Mouse (Mus musculus) forebrain, embryonic 10.5 days (tissue): ENCODE data around the gene Csf2rb2. TPM values are rescaled to one million over a fixed set of nuclear protein-coding genes. Genes with fewer than 3 reads are reported as not detected.
"Not testable (repeated sequence)": the region's sequence is repeated elsewhere in the genome, so short reads cannot be mapped to it uniquely, and the experiment has no call there.

Experiments
- DNase-seq: peaks from one replicate; pipeline ENCODE4 v3.0.0-alpha.2; 2017; ENCODE audit warnings: low spot score; ENCODE audit errors: extremely low spot score
- H3K27ac ChIP-seq: fragments of 300-500 bp; sonication (generic); 2 replicates; pipeline ENCODE4 v1.5.1; 2016; ENCODE audit warnings: mild to moderate bottlenecking
- H3K27me3 ChIP-seq: fragments of 300-500 bp; sonication (generic); 2 replicates; pipeline ENCODE4 v1.6.1; 2016; ENCODE audit warnings: mild to moderate bottlenecking; ENCODE audit not compliant: poor library complexity, severe bottlenecking
- H3K36me3 ChIP-seq: fragments of 300-500 bp; sonication (generic); replicated peaks from 2 replicates; pipeline ENCODE4 v1.6.1; 2016; ENCODE audit warnings: mild to moderate bottlenecking, moderate library complexity
- H3K4me1 ChIP-seq: fragments of 300-500 bp; sonication (generic); 2 replicates; pipeline ENCODE4 v1.6.1; 2016
- H3K4me3 ChIP-seq: fragments of 300-500 bp; sonication (generic); 2 replicates; pipeline ENCODE4 v1.5.1; 2016; ENCODE audit warnings: mild to moderate bottlenecking, moderate library complexity
- H3K9me3 ChIP-seq: fragments of 300-500 bp; sonication (generic); 2 replicates; pipeline ENCODE4 v1.6.1; 2016; ENCODE audit warnings: mild to moderate bottlenecking, moderate library complexity
- WGBS: fragments of 180-500 bp; shearing (Covaris S2); methylation state at CpG from one replicate; pipeline ENCODE4 v1.1.7; 2016; 5-methylcytosine and 5-hydroxymethylcytosine counted together
- polyA plus RNA-seq: library from polyadenylated mRNA; unstranded; fragments of >200 nt; fragmentation: Nextera tagmentation; extraction: Ambion mirVana; gene quantifications from 2 replicates; pipeline ENCODE4 v1.2.1, GENCODE M21; 2016

Gene Csf2rb2
- polyA plus RNA-seq, 1 experiment from 2014 or later = 0.43 TPM

DNA sequence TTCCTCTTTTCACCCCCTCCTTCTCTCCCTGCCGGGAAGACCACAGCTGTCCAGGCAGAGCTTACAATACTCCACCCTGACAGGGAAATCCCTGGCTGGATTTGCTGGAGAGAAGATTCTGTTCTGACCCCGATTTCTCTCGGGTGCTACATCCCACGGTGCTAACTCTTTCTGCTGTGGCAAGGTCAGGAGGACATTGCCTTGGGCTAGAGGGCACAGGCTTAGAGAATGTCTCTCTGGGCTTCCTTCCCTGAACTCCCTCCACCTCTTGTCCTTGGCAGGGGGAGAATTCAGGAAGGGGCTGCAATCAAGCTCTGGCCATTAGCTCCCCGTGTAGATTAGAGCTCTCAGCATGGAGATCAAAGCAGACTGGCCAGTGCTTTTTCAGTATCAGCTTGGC is 4.3 kb upstream of the Csf2rb2 start:
- no peak for DNase-seq
- 40% methylated on average over 5 of the region's 5 CpGs for WGBS
- no peak overlapping the region for H3K4me3 ChIP-seq
- no peaks in the 10 kb centered on the region for H3K9me3 ChIP-seq
- H3K36me3 ChIP-seq = no peaks in the 10 kb centered on the region
- no peaks in the 10 kb centered on the region for H3K27me3 ChIP-seq
- H3K4me1 ChIP-seq = 0 out of 2 replicates have a peak, but pooled peaks cover 3% of the 10 kb centered on the region
- H3K27ac ChIP-seq = peak overlapping the region; percentile 40; the same call in 1 of the 2 replicates

GRCm38 (mm10) chr15:78303665-78304233 is 1.8 kb downstream of the Csf2rb2 start:
- no peaks in the 10 kb centered on the region for H3K36me3 ChIP-seq
- 89% methylated on average over 6 of the region's 6 CpGs for WGBS
- no peaks in the 10 kb centered on the region for H3K9me3 ChIP-seq
- no peaks in the 10 kb centered on the region for H3K27me3 ChIP-seq
- H3K4me3 ChIP-seq = no peak overlapping the region
- no peak for DNase-seq
- no peaks in the 10 kb centered on the region for H3K4me1 ChIP-seq
- H3K27ac ChIP-seq = no peak overlapping the region

GRCm38 (mm10) chr15:78302718-78303117 is 2.8 kb downstream of the Csf2rb2 start:
- WGBS = 95% methylated on average over 4 of the region's 4 CpGs
- H3K27me3 ChIP-seq = no peaks in the 10 kb centered on the region
- no peak for DNase-seq
- H3K9me3 ChIP-seq = no peaks in the 10 kb centered on the region
- H3K4me1 ChIP-seq = no peaks in the 10 kb centered on the region
- no peak overlapping the region for H3K27ac ChIP-seq
- no peak overlapping the region for H3K4me3 ChIP-seq
- H3K36me3 ChIP-seq = no peaks in the 10 kb centered on the region

- Histone ChIP-seq H3K27ac (no peak overlapping the region), H3K4me1 (no peaks in the 10 kb centered on the region), H3K27me3 (no peaks in the 10 kb centered on the region), H3K36me3 (no peaks in the 10 kb centered on the region), H3K9me3 (no peaks in the 10 kb centered on the region), H3K4me3 (no peak overlapping the region)
- DNase-seq = no peak
Observed at GRCm38 (mm10) chr15:78300773-78301172, 4.7 kb downstream of the Csf2rb2 start.

DNA sequence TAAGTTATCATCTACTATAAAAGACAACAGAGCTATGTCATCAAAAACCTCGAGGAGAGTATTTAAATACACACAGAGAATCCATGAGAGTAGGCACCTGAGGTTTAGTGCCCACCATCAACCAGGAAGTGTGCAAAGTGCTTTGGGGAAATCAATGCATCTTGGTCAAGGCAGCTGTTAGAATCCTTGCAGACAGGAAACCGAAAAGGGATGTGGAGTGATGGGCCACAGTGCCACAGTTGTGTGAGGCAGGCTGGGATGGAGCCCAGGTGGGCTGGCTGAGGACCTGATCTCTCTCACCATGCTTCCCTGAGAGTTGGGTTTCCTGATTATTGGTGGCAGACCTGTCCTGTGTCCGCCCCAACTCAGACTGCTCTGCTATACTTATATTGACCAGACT is 5.9 kb downstream of the Csf2rb2 start:
- 79% methylated on average over 3 of the region's 3 CpGs for WGBS
- DNase-seq = no peak
- H3K27ac ChIP-seq = no peak overlapping the region
- H3K27me3 ChIP-seq = no peaks in the 10 kb centered on the region
- no peaks in the 10 kb centered on the region for H3K4me1 ChIP-seq
- no peaks in the 10 kb centered on the region for H3K9me3 ChIP-seq
- no peak overlapping the region for H3K4me3 ChIP-seq
- no peaks in the 10 kb centered on the region for H3K36me3 ChIP-seq

GRCm38 (mm10) chr15:78298558-78298957 is 7.0 kb downstream of the Csf2rb2 start:
- Histone ChIP-seq H3K4me1 (peaks cover 3% of the 10 kb centered on the region), H3K4me3 (no peak overlapping the region), H3K27ac (no peak overlapping the region), H3K27me3 (no peaks in the 10 kb centered on the region), H3K9me3 (no peaks in the 10 kb centered on the region), H3K36me3 (no peaks in the 10 kb centered on the region)
- WGBS = 96% methylated on average over 1 of the region's 1 CpGs
- DNase-seq = no peak

DNA sequence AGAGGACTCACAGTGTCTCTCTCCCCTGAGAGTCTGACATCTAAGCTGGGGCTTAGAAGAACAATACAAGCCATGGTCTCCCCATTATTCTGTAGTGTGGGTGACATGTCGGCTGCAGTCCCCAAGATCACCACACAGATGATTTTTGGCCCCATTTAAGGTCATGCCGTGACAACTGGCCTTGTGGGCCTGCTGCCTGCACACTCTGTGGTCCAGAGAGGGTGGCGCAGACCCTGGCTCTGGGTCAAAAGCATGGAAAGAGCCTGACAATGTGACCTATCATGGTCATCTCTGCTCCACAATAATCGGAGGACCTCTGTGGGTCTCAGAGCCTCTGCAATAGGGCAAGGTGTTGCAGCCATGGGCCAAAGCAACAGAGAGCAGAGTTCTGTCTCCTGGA is 11.8 kb downstream of the Csf2rb2 start:
- no peaks in the 10 kb centered on the region for H3K9me3 ChIP-seq
- no peak overlapping the region for H3K4me3 ChIP-seq
- DNase-seq = no peak
- no peak overlapping the region for H3K27ac ChIP-seq
- WGBS = 84% methylated on average over 4 of the region's 4 CpGs
- no peaks in the 10 kb centered on the region for H3K36me3 ChIP-seq
- H3K27me3 ChIP-seq = no peaks in the 10 kb centered on the region
- peaks cover 14% of the 10 kb centered on the region for H3K4me1 ChIP-seq

- 0 out of 2 replicates have a peak overlapping the region, but pooled peaks have one; percentile 51 for H3K27ac ChIP-seq
- DNase-seq = not testable (repeated sequence)
Observed at GRCm38 (mm10) chr15:78293228-78293627, 12.3 kb downstream of the Csf2rb2 start.

GRCm38 (mm10) chr15:78289775-78290174 is 15.7 kb downstream of the Csf2rb2 start:
- 74% methylated on average over 5 of the region's 5 CpGs for WGBS
- H3K27me3 ChIP-seq, DNase-seq, H3K36me3 ChIP-seq, H3K9me3 ChIP-seq, H3K4me3 ChIP-seq, H3K27ac ChIP-seq: not testable (repeated sequence)
- H3K4me1 ChIP-seq = peaks cover 14% of the 10 kb centered on the region

More at GRCm38 (mm10) chr15:78293228-78293627, 12.3 kb downstream of the Csf2rb2 start:
- 26% methylated on average over 2 of the region's 2 CpGs for WGBS
- not testable (repeated sequence) for H3K9me3 ChIP-seq, H3K27me3 ChIP-seq, H3K4me3 ChIP-seq, H3K36me3 ChIP-seq
- peaks cover 14% of the 10 kb centered on the region for H3K4me1 ChIP-seq

- no peaks in the 10 kb centered on the region for H3K9me3 ChIP-seq
- H3K4me1 ChIP-seq = peaks cover 5% of the 10 kb centered on the region
- DNase-seq = no peak
- H3K36me3 ChIP-seq = no peaks in the 10 kb centered on the region
- H3K27ac ChIP-seq = no peak overlapping the region
- H3K27me3 ChIP-seq = no peaks in the 10 kb centered on the region
- H3K4me3 ChIP-seq = no peak overlapping the region
- 91% methylated on average over 5 of the region's 5 CpGs for WGBS
Observed at GRCm38 (mm10) chr15:78287941-78288340, 17.6 kb downstream of the Csf2rb2 start.

DNA sequence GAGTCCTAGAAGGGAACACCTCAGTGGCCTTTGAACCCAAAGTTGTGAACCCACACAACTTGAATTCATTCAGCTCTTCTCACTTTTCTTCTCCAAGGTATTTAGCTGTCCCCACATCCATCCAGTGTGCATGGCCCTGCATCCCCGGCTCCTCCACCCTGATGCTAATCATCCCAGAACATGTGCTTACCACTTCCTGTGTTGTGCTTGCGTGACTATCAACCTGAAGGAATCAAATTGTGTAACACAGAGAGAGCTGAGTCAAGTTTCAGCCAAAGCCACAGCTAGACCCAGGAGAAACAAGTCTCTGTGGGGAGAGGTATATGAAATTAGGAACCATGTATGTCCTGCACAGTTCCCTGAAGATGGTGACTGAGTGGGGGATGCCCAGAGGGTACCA is 27.2 kb downstream of the Csf2rb2 start:
- WGBS = 94% methylated on average over 2 of the region's 2 CpGs
- no peak for DNase-seq

DNA sequence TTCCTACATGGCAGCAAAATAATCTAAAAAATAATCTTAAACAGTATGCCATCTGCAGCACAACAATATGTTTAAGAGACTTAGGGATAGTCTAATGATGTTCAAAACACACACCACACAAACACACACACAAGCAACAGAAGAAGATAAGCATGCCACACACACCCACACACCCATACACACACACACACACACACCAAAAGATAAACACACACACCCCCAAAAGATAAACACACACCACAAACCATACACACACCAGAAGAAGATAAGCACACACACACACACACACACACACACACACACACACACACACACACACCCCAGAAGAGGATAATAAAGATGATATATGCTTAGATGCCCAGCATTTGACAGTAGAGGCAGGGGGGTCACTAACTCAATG is 34.3 kb downstream of the Csf2rb2 start:
- no peaks in the 10 kb centered on the region for H3K27me3 ChIP-seq
- no peaks in the 10 kb centered on the region for H3K9me3 ChIP-seq
- H3K36me3 ChIP-seq = no peaks in the 10 kb centered on the region
- H3K4me3 ChIP-seq = no peak overlapping the region
- H3K27ac ChIP-seq = no peak overlapping the region
- no peak for DNase-seq
- H3K4me1 ChIP-seq = peaks cover 14% of the 10 kb centered on the region

More for the DNA sequence above, 27.2 kb downstream of the Csf2rb2 start:
- Histone ChIP-seq H3K4me3 (no peak overlapping the region), H3K9me3 (no peaks in the 10 kb centered on the region), H3K4me1 (peaks cover 7% of the 10 kb centered on the region), H3K27ac (no peak overlapping the region), H3K36me3 (no peaks in the 10 kb centered on the region), H3K27me3 (no peaks in the 10 kb centered on the region)

- H3K27me3 ChIP-seq = no peaks in the 10 kb centered on the region
- H3K27ac ChIP-seq = peak overlapping the region; percentile 37; the same call in 1 of the 2 replicates
- no peak for DNase-seq
- H3K4me1 ChIP-seq = peaks cover 11% of the 10 kb centered on the region
- 75% methylated on average over 4 of the region's 4 CpGs for WGBS
- H3K36me3 ChIP-seq = no peaks in the 10 kb centered on the region
- H3K9me3 ChIP-seq = no peaks in the 10 kb centered on the region
- H3K4me3 ChIP-seq = no peak overlapping the region
Observed at GRCm38 (mm10) chr15:78267865-78268264, 37.7 kb downstream of the Csf2rb2 start.

DNA sequence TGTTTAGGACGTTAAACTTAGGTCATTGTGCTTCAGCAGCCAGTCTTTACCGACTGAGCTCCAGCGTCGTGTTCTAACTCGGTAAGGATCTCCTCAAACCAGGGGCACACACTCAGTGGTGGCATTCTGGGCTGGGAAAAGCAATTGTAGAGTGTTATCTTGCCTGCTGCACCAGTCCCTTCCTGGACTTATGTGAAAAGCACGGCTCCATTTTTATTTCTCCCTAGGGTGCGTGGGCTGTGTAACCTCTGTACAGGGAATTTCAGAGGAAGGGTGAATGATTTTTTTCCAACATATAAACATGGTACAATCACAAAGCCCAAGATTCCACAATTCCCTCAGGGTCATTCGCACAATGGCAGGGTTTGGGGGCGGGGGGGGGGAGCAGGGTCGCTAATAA is 38.1 kb downstream of the Csf2rb2 start:
- Histone ChIP-seq H3K4me3 (no peak overlapping the region), H3K27me3 (no peaks in the 10 kb centered on the region), H3K9me3 (no peaks in the 10 kb centered on the region), H3K27ac (peak overlapping the region; percentile 37; the same call in 1 of the 2 replicates), H3K4me1 (peaks cover 11% of the 10 kb centered on the region), H3K36me3 (no peaks in the 10 kb centered on the region)
- no peak for DNase-seq
- 88% methylated on average over 10 of the region's 10 CpGs for WGBS
